Mouse (Mus musculus): ENCODE measurements around the gene Atp8b5. TPM values are rescaled to one million over a fixed set of nuclear protein-coding genes. Genes with fewer than 3 reads are reported as not detected.

Atp8b5 gene
- polyA plus RNA-seq (2012; rRNA removed), result 0.34 and 0.39 TPM in 2 replicates

DNA sequence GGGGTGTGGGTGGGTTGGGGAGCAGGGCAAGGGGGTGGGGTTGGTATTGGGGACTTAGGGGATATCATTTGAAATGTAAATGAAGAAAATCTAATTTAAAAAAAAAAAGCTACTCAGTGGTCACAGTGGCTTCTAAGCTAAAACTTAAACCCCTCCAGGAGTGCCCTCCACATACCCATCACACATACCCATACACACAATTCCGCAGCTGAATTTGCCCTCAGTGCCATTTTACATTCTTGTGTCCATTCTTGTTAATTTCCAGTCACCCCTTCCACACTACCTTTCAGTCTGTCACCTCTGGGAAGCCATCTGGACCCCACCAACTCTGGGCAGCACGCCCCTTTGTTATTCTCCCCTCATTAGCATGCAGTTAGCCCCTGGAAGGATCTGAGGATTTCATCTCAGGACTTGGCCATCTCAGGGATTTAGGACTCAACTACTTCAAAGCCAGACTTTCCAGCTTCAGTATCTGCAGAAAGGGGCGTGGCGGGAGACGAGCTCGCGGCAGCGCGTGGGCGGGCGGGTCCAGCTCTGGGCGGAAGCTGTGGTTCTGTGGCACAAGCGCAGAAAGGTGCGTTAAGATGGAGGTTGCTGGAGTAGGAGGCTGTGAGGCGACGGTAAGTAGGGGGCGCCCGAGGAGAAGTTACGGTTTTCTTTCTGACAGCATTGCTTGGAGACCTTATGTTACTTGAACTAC lies at the start of gene Atp8b5:
Gene Atp8b5 (plus strand): TSS at position 537 of the 700 bp plus-strand sequence.

DNA sequence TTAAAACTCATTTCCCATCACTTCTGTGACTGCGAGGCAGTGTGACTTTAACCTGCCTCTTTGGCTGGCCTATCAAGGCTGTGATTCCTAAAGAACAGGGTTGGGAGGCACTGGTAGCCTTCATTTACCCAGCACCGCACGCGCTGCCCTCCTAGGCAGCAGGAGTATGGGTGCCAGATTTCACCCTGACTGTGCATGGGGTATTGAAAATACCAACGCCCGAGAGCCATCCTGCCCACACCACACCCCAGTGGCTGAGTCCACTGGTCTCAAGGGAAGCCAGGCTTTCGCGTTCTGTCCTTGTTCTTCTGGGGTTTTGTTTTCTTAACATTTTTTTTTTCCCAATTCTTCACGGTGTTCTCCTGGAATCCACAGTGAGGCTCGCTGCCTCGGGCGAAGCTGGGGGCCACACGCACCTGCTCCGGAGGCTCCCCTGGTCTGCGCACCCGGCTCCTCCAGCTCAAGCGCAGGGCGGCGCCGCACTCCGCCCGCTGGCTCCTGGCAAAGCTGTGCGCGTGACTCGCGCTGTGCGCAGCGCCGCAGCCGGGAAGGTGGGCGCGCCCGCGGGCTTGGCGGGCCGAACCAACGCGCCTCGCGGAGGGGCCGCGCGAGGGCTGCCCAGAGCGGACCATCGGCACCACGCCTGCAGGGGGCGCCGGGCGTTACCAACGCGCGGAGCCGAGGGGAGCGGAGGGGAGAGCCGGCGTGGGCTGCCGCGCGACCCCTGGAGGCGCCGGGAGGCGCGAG lies 114.6 kb downstream of the Atp8b5 start, which contains the start of gene Rusc2:
Gene Rusc2 (plus strand): TSS at position 572 of the 747 bp plus-strand sequence.

Other genes with a start within 250 kb of the Atp8b5 start
- gene Pigo, start 241.3 kb upstream of the Atp8b5 start, polyA plus RNA-seq (2012; rRNA removed), result 20.6 and 22.7 TPM in 2 replicates
- 105 and 125 TPM in 2 replicates for gene Stoml2, start 235.4 kb upstream of the Atp8b5 start, polyA plus RNA-seq (2012; rRNA removed)
- 17.5 and 17.7 TPM in 2 replicates for gene Fam214b, start 220.9 kb upstream of the Atp8b5 start, polyA plus RNA-seq (2012; rRNA removed)
- 21.5 and 23.5 TPM in 2 replicates for gene Unc13b, start 208.2 kb upstream of the Atp8b5 start, polyA plus RNA-seq (2012; rRNA removed)
- gene Rusc2, start 114.8 kb downstream of the Atp8b5 start, polyA plus RNA-seq (2012; rRNA removed), result 22.6 and 22.9 TPM in 2 replicates
- 17.4 and 21.9 TPM in 2 replicates for gene Fam166b, start 162.0 kb downstream of the Atp8b5 start, polyA plus RNA-seq (2012; rRNA removed)
- gene Tesk1, start 174.8 kb downstream of the Atp8b5 start, polyA plus RNA-seq (2012; rRNA removed), result 102 and 112 TPM in 2 replicates
- 3.9 and 6.4 TPM in 2 replicates for gene Cd72, start 187.5 kb downstream of the Atp8b5 start, polyA plus RNA-seq (2012; rRNA removed)
- gene Sit1, start 216.6 kb downstream of the Atp8b5 start, polyA plus RNA-seq (2012; rRNA removed), result not detected in 2 replicates
- gene Ccdc107, start 225.7 kb downstream of the Atp8b5 start, polyA plus RNA-seq (2012; rRNA removed), result 256 and 473 TPM in 2 replicates
- 31.5 and 48.4 TPM in 2 replicates for gene Arhgef39, start 232.5 kb downstream of the Atp8b5 start, polyA plus RNA-seq (2012; rRNA removed)
- 6.6 and 7.2 TPM in 2 replicates for gene Car9, start 239.8 kb downstream of the Atp8b5 start, polyA plus RNA-seq (2012; rRNA removed)